Mouse (Mus musculus) forebrain, postnatal 0 days (tissue): Measurements from ENCODE around the gene Gm11032. TPM values are rescaled to one million over a fixed set of nuclear protein-coding genes. Genes with fewer than 3 reads are reported as not detected.
"Not testable (repeated sequence)": the region's sequence is repeated elsewhere in the genome, so short reads cannot be mapped to it uniquely, and the experiment has no call there.

Experiments
- ATAC-seq: fragments of 200-750 bp; cut with Nextera tagmentation; 2 replicates; pipeline ENCODE4 v1.8.0; 2017; ENCODE audit warnings: mild to moderate bottlenecking, moderate library complexity
- DNase-seq: peaks from one replicate; pipeline ENCODE4 v3.0.0-alpha.2; 2015
- H3K27ac ChIP-seq: fragments of 300-500 bp; sonication (generic); 2 replicates; pipeline ENCODE4 v1.5.1; 2014; ENCODE audit warnings: low read depth, mild to moderate bottlenecking, antibody characterized with exemption, low read length, moderate library complexity, mixed read lengths
- H3K27me3 ChIP-seq: fragments of 300-500 bp; sonication (generic); 2 replicates; pipeline ENCODE4 v1.6.1; 2014; ENCODE audit warnings: mild to moderate bottlenecking, low read length, mixed read lengths; ENCODE audit not compliant: insufficient read depth
- H3K36me3 ChIP-seq: fragments of 300-500 bp; sonication (generic); 2 replicates; pipeline ENCODE4 v1.6.1; 2014; ENCODE audit warnings: mild to moderate bottlenecking, moderate library complexity; ENCODE audit not compliant: insufficient read depth
- H3K4me1 ChIP-seq: fragments of 300-500 bp; sonication (generic); 2 replicates; pipeline ENCODE4 v1.6.1; 2014; ENCODE audit warnings: antibody characterized with exemption; ENCODE audit not compliant: insufficient read depth
- H3K4me2 ChIP-seq: fragments of 300-500 bp; sonication (generic); 2 replicates; pipeline ENCODE4 v1.6.1; 2014; ENCODE audit warnings: low read depth, mild to moderate bottlenecking, moderate library complexity
- H3K4me3 ChIP-seq: fragments of 300-500 bp; sonication (generic); 2 replicates; pipeline ENCODE4 v1.5.1; 2014; ENCODE audit warnings: low read depth, low read length, mixed read lengths
- H3K9ac ChIP-seq: fragments of 300-500 bp; sonication (generic); 2 replicates; pipeline ENCODE4 v1.6.1; 2014; ENCODE audit warnings: mild to moderate bottlenecking
- H3K9me3 ChIP-seq: fragments of 300-500 bp; sonication (generic); 2 replicates; pipeline ENCODE4 v1.6.1; 2016; ENCODE audit warnings: low read length
- CTCF ChIP-seq: sonication (generic); IDR thresholded peaks from 2 replicates; pipeline ENCODE4 v1.5.1; 2016; ENCODE audit warnings: antibody characterized with exemption, control low read depth, low read depth
- WGBS: fragments of 180-500 bp; shearing (Covaris S2); extraction: QIAGEN DNeasy Blood & Tissue Kit; methylation state at CpG from one replicate; pipeline ENCODE4 v1.1.7; 2014; 5-methylcytosine and 5-hydroxymethylcytosine counted together
- polyA plus RNA-seq: library from polyadenylated mRNA; unstranded; fragments of >200 nt; fragmentation: Nextera tagmentation; extraction: Ambion mirVana; gene quantifications from 2 replicates; pipeline ENCODE4 v1.2.1, GENCODE M21; 2015
- total RNA-seq: library from RNA; depleted of rRNA; stranded (reverse); fragments of >200 nt; gene quantifications from 2 replicates; pipeline ENCODE4 v1.2.3, GENCODE M21; 2014

The Gm11032 gene
- total and polyA plus RNA-seq, 2 experiments from 2014 or later, result not detected

DNA sequence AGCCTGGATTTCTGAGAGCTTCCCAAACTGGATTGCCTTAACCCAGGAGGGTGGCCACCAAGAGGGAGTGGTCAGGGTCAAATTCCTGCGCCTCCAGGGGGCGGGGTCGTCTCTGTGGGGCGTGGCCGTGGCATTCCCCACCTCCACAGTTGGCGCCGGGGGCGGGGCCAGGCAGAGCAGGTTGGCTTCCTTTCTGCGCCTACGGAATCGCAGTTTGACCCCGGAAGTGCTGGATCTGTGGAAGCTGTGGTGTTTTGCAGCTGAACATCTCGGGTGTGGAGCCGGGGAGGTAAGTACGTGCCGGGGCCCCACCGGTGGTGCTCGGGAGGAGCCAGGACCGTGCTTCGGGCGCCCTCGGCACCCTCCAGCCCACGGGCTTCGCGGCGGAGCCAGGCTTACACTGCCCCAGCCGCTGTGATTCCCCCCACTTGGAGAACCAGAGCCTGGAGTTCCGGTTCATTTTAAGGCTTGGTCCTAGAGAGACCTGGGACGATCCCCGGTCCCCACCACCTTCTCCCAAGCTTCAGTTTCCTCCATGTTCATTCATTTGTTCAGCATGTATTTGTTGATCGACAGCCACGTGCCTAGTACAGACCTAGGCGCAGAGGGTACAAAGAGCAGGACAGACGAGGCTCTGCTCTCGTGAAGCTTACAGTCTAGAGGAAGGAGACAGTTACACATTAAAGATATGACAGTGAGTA lies 17.8 kb downstream of the Gm11032 start, which contains the start of gene Ascc2:
Ascc2 (plus strand) TSS at position 214 of the 701 bp plus-strand sequence.
- Histone ChIP-seq H3K4me3 (peak within 1 kb of the TSS; percentile 71), H3K4me2 (peak within 1 kb of the TSS; percentile 69), H3K4me1 (peaks cover 7% of the 10 kb centered on the region; the same call in 1 of the 2 replicates), H3K27me3 (no peaks in the 10 kb centered on the region), H3K9me3 (no peaks in the 10 kb centered on the region), H3K27ac (peak within 1 kb of the TSS; percentile 83), H3K9ac (peak within 1 kb of the TSS; percentile 75), H3K36me3 (0 out of 2 replicates have a peak, but pooled peaks cover 6% of the 10 kb centered on the region)
- DNase-seq, result peak; percentile 82
- peak; percentile 38 for TF ChIP-seq CTCF
- ATAC-seq, result peak; percentile 95
- WGBS, result under 1% methylated on average over 35 of the region's 35 CpGs

DNA sequence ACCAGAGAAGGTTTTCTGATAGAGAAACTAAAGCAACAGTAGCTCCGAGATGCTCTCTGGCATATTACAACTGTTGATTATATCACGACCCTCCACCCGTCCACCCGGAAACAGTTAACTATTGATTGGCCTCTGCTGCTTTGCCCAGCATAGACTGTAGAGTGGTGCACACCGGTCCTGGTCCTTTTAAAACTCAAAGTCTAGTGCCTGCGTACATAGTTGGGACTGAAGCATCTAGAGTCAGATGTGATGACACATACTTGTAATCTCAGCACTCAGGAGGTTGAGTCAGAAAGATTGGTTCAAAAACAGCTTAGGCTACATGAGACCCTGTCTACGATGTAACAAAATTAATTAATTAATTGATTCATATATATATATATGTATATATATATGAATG lies 18.4 kb downstream of the Gm11032 start:
- H3K9me3 ChIP-seq, result no peaks in the 10 kb centered on the region
- peak overlapping the region; percentile 75 for H3K9ac ChIP-seq
- H3K4me1 ChIP-seq, result peaks cover 7% of the 10 kb centered on the region; the same call in 1 of the 2 replicates
- 27% methylated on average over 7 of the region's 7 CpGs for WGBS
- no peak overlapping the region for H3K27ac ChIP-seq
- 0 out of 2 replicates have a peak, but pooled peaks cover 6% of the 10 kb centered on the region for H3K36me3 ChIP-seq
- TF ChIP-seq CTCF, result no peak
- H3K4me3 ChIP-seq, result peak overlapping the region; percentile 71
- H3K4me2 ChIP-seq, result peak overlapping the region; percentile 69
- H3K27me3 ChIP-seq, result no peaks in the 10 kb centered on the region
- ATAC-seq (peak; percentile 37; the same call in 1 of the 2 replicates), DNase-seq (no peak)

DNA sequence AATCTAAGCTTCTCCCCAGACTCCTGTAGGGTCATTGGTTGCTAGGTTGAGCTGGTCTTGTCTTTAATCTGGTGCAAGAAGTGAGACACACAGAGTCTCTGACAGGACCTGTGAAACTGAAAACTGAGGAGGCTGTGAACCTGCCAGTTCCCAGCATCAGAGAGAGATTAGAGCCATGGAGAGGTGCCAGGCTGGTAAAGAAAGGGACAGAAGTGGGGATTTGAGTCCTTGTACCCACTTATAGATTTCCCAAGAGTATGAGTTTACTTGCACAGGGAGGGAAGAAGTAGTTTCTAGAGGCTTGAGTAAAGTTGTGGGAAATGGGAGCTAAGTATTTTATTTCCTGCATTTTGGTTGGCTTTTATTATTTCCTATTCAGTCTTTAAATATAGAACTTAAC lies 21.3 kb downstream of the Gm11032 start:
- Histone ChIP-seq H3K36me3 (0 out of 2 replicates have a peak, but pooled peaks cover 13% of the 10 kb centered on the region), H3K4me1 (peaks cover 7% of the 10 kb centered on the region; the same call in 1 of the 2 replicates), H3K27me3 (no peaks in the 10 kb centered on the region), H3K4me2 (no peak overlapping the region), H3K9me3 (no peaks in the 10 kb centered on the region), H3K4me3 (no peak overlapping the region), H3K27ac (no peak overlapping the region), H3K9ac (no peak overlapping the region)
- ATAC-seq, result no peak
- no peak for TF ChIP-seq CTCF
- no peak for DNase-seq

DNA sequence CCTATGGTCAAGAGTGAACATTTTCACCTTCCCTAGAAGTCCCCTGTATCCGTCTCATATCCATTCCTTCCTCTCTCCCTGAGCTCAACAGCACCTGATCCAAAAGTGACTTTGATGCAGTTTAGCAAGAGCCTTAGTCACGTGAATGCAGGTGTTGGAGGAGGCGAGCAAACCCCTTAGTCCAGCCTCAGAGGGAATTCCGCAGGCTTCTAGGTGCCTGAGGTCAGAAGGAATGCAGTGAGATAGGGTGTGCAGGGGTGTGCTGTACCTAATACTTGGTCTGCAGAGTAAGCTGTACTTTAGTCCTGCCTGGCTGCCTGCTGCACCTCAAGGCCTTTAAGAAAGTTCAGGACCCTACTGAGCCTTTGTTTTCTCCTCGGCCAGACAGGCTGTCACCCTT lies 23.9 kb downstream of the Gm11032 start:
- no peak overlapping the region for H3K4me2 ChIP-seq
- no peak overlapping the region for H3K9ac ChIP-seq
- ATAC-seq (no peak), DNase-seq (no peak)
- H3K27ac ChIP-seq, result no peak overlapping the region
- no peaks in the 10 kb centered on the region for H3K9me3 ChIP-seq
- no peak for TF ChIP-seq CTCF
- H3K27me3 ChIP-seq, result no peaks in the 10 kb centered on the region
- peaks cover 3% of the 10 kb centered on the region; the same call in 1 of the 2 replicates for H3K4me1 ChIP-seq
- H3K4me3 ChIP-seq, result no peak overlapping the region
- WGBS, result 47% methylated on average over 5 of the region's 5 CpGs
- peaks cover 37% of the 10 kb centered on the region for H3K36me3 ChIP-seq

DNA sequence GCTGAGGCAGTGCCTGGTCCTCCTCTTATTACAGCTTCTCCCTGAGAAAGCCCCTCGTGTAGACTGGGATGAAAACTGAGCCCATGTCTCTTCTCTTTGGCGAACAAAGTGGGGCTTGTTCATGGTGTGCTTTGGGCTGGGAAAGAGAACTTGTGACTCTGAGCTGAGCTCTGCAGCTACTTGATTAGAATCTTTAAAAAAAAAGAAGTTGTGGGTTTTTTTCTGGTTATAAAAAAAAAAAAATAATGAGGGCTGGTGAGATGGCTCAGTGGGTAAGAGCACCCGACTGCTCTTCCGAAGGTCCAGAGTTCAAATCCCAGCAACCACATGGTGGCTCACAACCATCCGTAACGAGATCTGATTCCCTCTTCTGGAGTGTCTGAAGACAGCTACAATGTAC lies 25.3 kb downstream of the Gm11032 start:
- H3K9me3 ChIP-seq, H3K4me1 ChIP-seq, H3K27me3 ChIP-seq, H3K9ac ChIP-seq, H3K4me3 ChIP-seq, H3K4me2 ChIP-seq, ATAC-seq, DNase-seq, H3K27ac ChIP-seq: not testable (repeated sequence)
- H3K36me3 ChIP-seq, result peaks cover 50% of the 10 kb centered on the region
- 93% methylated on average over 4 of the region's 6 CpGs for WGBS

DNA sequence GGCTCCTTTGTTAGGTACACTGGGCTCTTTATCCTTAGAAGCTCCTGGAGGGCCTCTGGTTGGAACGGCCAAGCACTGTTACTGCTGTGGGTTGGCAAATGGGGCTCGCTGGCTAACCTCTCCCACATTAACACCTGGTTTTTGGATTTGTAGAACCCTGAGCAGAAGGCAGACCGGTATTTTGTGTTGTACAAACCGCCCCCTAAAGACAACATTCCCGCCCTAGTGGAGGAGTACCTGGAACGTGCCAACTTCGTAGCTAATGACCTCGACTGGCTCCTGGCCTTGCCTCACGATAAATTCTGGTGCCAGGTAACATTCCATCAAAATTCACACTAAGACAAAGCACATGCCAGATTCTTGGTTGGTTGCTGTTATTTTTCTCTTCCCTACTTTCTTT lies 26.5 kb downstream of the Gm11032 start:
- peaks cover 53% of the 10 kb centered on the region for H3K36me3 ChIP-seq
- WGBS, result 90% methylated on average over 9 of the region's 9 CpGs

DNA sequence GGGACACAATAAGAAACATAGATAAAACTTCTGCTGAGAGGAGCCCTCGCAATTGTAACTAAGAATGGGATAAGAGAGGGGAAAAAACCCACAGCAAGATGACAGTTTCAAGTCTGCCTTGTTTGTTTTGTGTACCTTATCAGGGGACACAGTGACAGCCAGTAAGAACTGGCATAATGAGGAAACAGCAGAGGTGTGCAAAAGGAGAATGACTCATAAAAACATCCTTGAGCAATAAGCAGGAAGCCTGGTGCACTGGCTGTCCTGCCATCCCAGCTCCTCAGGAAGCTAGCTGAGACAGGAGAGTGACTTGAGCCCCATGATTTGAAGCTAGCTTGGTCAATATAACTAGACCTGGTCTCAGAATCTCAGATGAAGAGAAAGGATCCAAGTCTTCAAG lies 40.0 kb downstream of the Gm11032 start:
- DNase-seq, result no peak
- Histone ChIP-seq H3K9ac (no peak overlapping the region), H3K9me3 (no peaks in the 10 kb centered on the region), H3K36me3 (peaks cover 34% of the 10 kb centered on the region), H3K27me3 (no peaks in the 10 kb centered on the region), H3K4me2 (no peak overlapping the region), H3K4me1 (no peaks in the 10 kb centered on the region), H3K4me3 (no peak overlapping the region), H3K27ac (no peak overlapping the region)
- no peak for ATAC-seq
- no peak for TF ChIP-seq CTCF
- 97% methylated on average over 1 of the region's 1 CpGs for WGBS

More for the DNA sequence above, 26.5 kb downstream of the Gm11032 start:
- no peak overlapping the region for H3K4me3 ChIP-seq
- H3K9ac ChIP-seq, result no peak overlapping the region
- H3K27ac ChIP-seq, result no peak overlapping the region
- no peaks in the 10 kb centered on the region for H3K4me1 ChIP-seq
- no peaks in the 10 kb centered on the region for H3K27me3 ChIP-seq
- DNase-seq (no peak), ATAC-seq (no peak)
- no peaks in the 10 kb centered on the region for H3K9me3 ChIP-seq
- TF ChIP-seq CTCF, result no peak
- no peak overlapping the region for H3K4me2 ChIP-seq
